Mouse (Mus musculus) C2C12 (cell line): ENCODE measurements around the gene Ptgs1. TPM values are rescaled to one million over a fixed set of nuclear protein-coding genes. Genes with fewer than 3 reads are reported as not detected.

ENCODE experiments used
- H3K27me3 ChIP-seq: one replicate; pipeline ENCODE4 v1.6.1; 2011; ENCODE audit not compliant: control insufficient read depth, insufficient read depth, insufficient read length
- H3K36me3 ChIP-seq: one replicate; pipeline ENCODE4 v1.6.1; 2011; ENCODE audit not compliant: control insufficient read depth, insufficient read depth
- H3K4me3 ChIP-seq: one replicate; pipeline ENCODE4 v1.5.1; 2011; ENCODE audit warnings: mild to moderate bottlenecking, control low read depth; ENCODE audit not compliant: poor library complexity, insufficient read depth, severe bottlenecking
- H3K79me2 ChIP-seq: one replicate; pipeline ENCODE4 v1.6.1; 2011; ENCODE audit not compliant: control insufficient read depth, insufficient read depth
- H3K79me3 ChIP-seq: one replicate; pipeline ENCODE4 v1.6.1; 2011; ENCODE audit warnings: low read depth, control low read depth
- H3ac ChIP-seq: one replicate; pipeline ENCODE3; 2011; ENCODE audit warnings: low read depth; ENCODE audit not compliant: control insufficient read depth, insufficient read length
- CEBPB ChIP-seq: IDR thresholded peaks from one replicate; pipeline ENCODE4 v1.6.1; 2011; ENCODE audit warnings: low read depth, mild to moderate bottlenecking, control low read depth, moderate library complexity
- CTCF ChIP-seq: IDR thresholded peaks from one replicate; pipeline ENCODE4 v1.5.1; 2011; ENCODE audit not compliant: control insufficient read depth, insufficient read depth, insufficient read length
- FOSL1 ChIP-seq: IDR thresholded peaks from one replicate; pipeline ENCODE4 v1.8.0; 2011; ENCODE audit warnings: mild to moderate bottlenecking, low read length; ENCODE audit not compliant: poor library complexity, insufficient read depth, severe bottlenecking
- MAX ChIP-seq: IDR thresholded peaks from one replicate; pipeline ENCODE4 v1.6.1; 2011; ENCODE audit warnings: mild to moderate bottlenecking, control low read depth
- MYOD1 ChIP-seq: IDR thresholded peaks from one replicate; pipeline ENCODE4 v1.6.1; 2011; ENCODE audit warnings: low read depth; ENCODE audit not compliant: control insufficient read depth, insufficient read length
- MYOG ChIP-seq: IDR thresholded peaks from one replicate; pipeline ENCODE4 v1.6.1; 2011; ENCODE audit not compliant: control insufficient read depth, insufficient read length; ENCODE audit errors: extremely low read depth
- USF1 ChIP-seq: IDR thresholded peaks from one replicate; pipeline ENCODE4 v1.6.1; 2011; ENCODE audit warnings: low read depth, mild to moderate bottlenecking, control low read depth, moderate library complexity
- polyA plus RNA-seq: library from polyadenylated mRNA; unstranded; fragments of >200 nt; fragmentation: generic; extraction: Trizol; gene quantifications from one replicate; pipeline ENCODE4 v1.2.1, GENCODE M21; 2012; ENCODE audit warnings: missing spikeins

The Ptgs1 gene
- polyA plus RNA-seq, 1 experiment = 336 TPM

DNA sequence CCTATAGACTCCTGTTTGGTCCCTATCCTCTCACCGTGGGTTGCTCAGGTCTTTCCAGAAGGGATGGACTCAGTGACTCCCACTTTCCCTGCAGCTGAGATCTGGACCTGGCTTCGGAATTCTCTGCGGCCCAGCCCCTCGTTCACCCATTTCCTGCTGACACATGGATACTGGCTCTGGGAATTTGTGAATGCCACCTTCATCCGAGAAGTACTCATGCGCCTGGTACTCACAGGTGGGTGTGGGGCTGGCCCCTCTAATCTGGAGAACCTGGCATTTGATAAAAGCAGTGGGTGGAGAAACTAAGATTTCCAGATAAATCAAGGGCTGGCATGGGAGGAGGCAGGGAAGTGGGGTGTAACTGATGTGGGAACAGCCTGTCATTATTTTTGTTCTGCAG is 7.3 kb downstream of the Ptgs1 start:
- no peak overlapping the region for H3K4me3 ChIP-seq
- H3K79me3 ChIP-seq = peaks cover 62% of the 10 kb centered on the region
- H3ac ChIP-seq = no peak overlapping the region
- TF ChIP-seq USF1 (no peak), MYOG (no peak), FOSL1 (no peak), CEBPB (no peak), MYOD1 (no peak), MAX (no peak), CTCF (no peak)
- H3K36me3 ChIP-seq = peaks cover 84% of the 10 kb centered on the region
- no peaks in the 10 kb centered on the region for H3K27me3 ChIP-seq
- peaks cover 75% of the 10 kb centered on the region for H3K79me2 ChIP-seq

DNA sequence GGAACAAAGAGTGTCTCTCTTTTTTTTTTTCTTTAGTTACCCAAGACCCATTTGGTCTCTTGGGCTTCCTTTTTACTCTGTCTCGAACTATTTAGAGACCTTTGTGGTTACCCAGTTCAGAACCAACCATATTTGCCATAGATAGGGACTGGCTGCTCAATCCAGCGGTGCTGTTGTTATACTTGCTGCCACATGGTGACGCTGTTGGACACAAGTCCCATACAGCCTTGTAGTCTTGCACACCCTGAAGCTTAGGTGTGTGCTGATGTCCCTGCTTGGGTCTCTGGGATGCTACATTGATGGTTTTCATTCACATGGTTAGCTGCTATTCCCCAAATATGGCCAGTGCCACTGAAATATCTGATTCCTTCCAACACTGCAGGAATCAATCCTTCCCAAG is 8.2 kb downstream of the Ptgs1 start:
- no peak for TF ChIP-seq MYOD1
- TF ChIP-seq MYOG = no peak
- TF ChIP-seq FOSL1 = no peak
- no peak for TF ChIP-seq CEBPB
- TF ChIP-seq USF1 = no peak
- no peak for TF ChIP-seq MAX

GRCm38 (mm10) chr2:36238951-36239350 is 8.7 kb downstream of the Ptgs1 start:
- Histone ChIP-seq H3K79me3 (peaks cover 50% of the 10 kb centered on the region), H3K36me3 (peaks cover 79% of the 10 kb centered on the region), H3K27me3 (no peaks in the 10 kb centered on the region), H3K4me3 (no peak overlapping the region), H3ac (no peak overlapping the region), H3K79me2 (peaks cover 61% of the 10 kb centered on the region)
- no peak for TF ChIP-seq USF1
- peak; percentile 7 for TF ChIP-seq MYOD1
- no peak for TF ChIP-seq FOSL1
- TF ChIP-seq MYOG = no peak
- TF ChIP-seq CTCF = no peak

More for the DNA sequence above, 8.2 kb downstream of the Ptgs1 start:
- Histone ChIP-seq H3ac (no peak overlapping the region), H3K79me2 (peaks cover 66% of the 10 kb centered on the region), H3K79me3 (peaks cover 54% of the 10 kb centered on the region), H3K27me3 (no peaks in the 10 kb centered on the region), H3K4me3 (no peak overlapping the region), H3K36me3 (peaks cover 83% of the 10 kb centered on the region)

GRCm38 (mm10) chr2:36242514-36242913 is 12.3 kb downstream of the Ptgs1 start:
- TF ChIP-seq MYOG = no peak
- no peak for TF ChIP-seq CEBPB
- no peak for TF ChIP-seq FOSL1
- TF ChIP-seq MAX = no peak
- no peak for TF ChIP-seq CTCF
- no peak for TF ChIP-seq USF1
- no peak for TF ChIP-seq MYOD1
- peak overlapping the region; percentile 12 for H3ac ChIP-seq

GRCm38 (mm10) chr2:36243296-36243891 is 13.2 kb downstream of the Ptgs1 start:
- H3K27me3 ChIP-seq = no peaks in the 10 kb centered on the region
- peaks cover 90% of the 10 kb centered on the region for H3K36me3 ChIP-seq
- H3ac ChIP-seq = peak overlapping the region; percentile 34
- peaks cover 13% of the 10 kb centered on the region for H3K79me3 ChIP-seq
- TF ChIP-seq MAX (no peak), FOSL1 (peak; percentile 53), MYOG (no peak), MYOD1 (no peak), CEBPB (no peak), USF1 (peak; percentile 30), CTCF (no peak)
- peaks cover 34% of the 10 kb centered on the region for H3K79me2 ChIP-seq
- H3K4me3 ChIP-seq = no peak overlapping the region

More at GRCm38 (mm10) chr2:36242514-36242913, 12.3 kb downstream of the Ptgs1 start:
- Histone ChIP-seq H3K79me2 (peaks cover 42% of the 10 kb centered on the region), H3K36me3 (peaks cover 90% of the 10 kb centered on the region), H3K79me3 (peaks cover 21% of the 10 kb centered on the region), H3K4me3 (no peak overlapping the region), H3K27me3 (no peaks in the 10 kb centered on the region)

GRCm38 (mm10) chr2:36243892-36244309 is 13.7 kb downstream of the Ptgs1 start:
- H3ac ChIP-seq = peak overlapping the region; percentile 24
- no peak overlapping the region for H3K4me3 ChIP-seq
- peaks cover 33% of the 10 kb centered on the region for H3K79me2 ChIP-seq
- peaks cover 90% of the 10 kb centered on the region for H3K36me3 ChIP-seq
- TF ChIP-seq CEBPB (no peak), USF1 (no peak), MYOD1 (no peak), MAX (no peak), FOSL1 (no peak), MYOG (no peak), CTCF (no peak)
- peaks cover 13% of the 10 kb centered on the region for H3K79me3 ChIP-seq
- H3K27me3 ChIP-seq = no peaks in the 10 kb centered on the region
